Mouse (Mus musculus) stomach, embryonic 16.5 days (tissue): Measurements from ENCODE around the gene Slc36a2. TPM values are rescaled to one million over a fixed set of nuclear protein-coding genes. Genes with fewer than 3 reads are reported as not detected.
A peak's percentile ranks its signal among the peaks of the same experiment; 100 is the strongest.

Experiments used
- ATAC-seq: fragments of 200-750 bp; cut with Nextera tagmentation; 2 replicates; pipeline ENCODE4 v1.8.0; 2017; ENCODE audit warnings: moderate number of reproducible peaks, moderate TSS enrichment; ENCODE audit not compliant: insufficient read depth, low FRiP score
- H3K27ac ChIP-seq: fragments of 300-500 bp; sonication (generic); 2 replicates; pipeline ENCODE4 v1.5.1; 2014; ENCODE audit warnings: low read length
- H3K27me3 ChIP-seq: fragments of 300-500 bp; sonication (generic); 2 replicates; pipeline ENCODE4 v1.6.1; 2014; ENCODE audit warnings: low read length, control low read depth, mixed read lengths; ENCODE audit not compliant: control insufficient read depth, insufficient read depth
- H3K36me3 ChIP-seq: fragments of 300-500 bp; sonication (generic); 2 replicates; pipeline ENCODE4 v1.6.1; 2014; ENCODE audit warnings: low read length; ENCODE audit not compliant: control insufficient read depth, insufficient read depth
- H3K4me1 ChIP-seq: fragments of 300-500 bp; sonication (generic); 2 replicates; pipeline ENCODE4 v1.6.1; 2014; ENCODE audit warnings: low read length, control low read depth, mixed read lengths; ENCODE audit not compliant: control insufficient read depth, insufficient read depth
- H3K4me2 ChIP-seq: fragments of 300-500 bp; sonication (generic); 2 replicates; pipeline ENCODE4 v1.6.1; 2014; ENCODE audit warnings: low read depth, low read length, mixed read lengths
- H3K4me3 ChIP-seq: fragments of 300-500 bp; sonication (generic); replicated peaks from 2 replicates; pipeline ENCODE4 v1.5.1; 2014; ENCODE audit warnings: mild to moderate bottlenecking, low read length
- H3K9ac ChIP-seq: fragments of 300-500 bp; sonication (generic); 2 replicates; pipeline ENCODE4 v1.6.1; 2014; ENCODE audit warnings: low read length
- H3K9me3 ChIP-seq: fragments of 300-500 bp; sonication (generic); replicated peaks from 2 replicates; pipeline ENCODE4 v1.6.1; 2016; ENCODE audit warnings: low read length, control low read depth; ENCODE audit not compliant: control insufficient read depth
- WGBS: fragments of 180-500 bp; shearing (Covaris S2); extraction: QIAGEN DNeasy Blood & Tissue Kit; methylation state at CpG from one replicate; pipeline ENCODE4 v1.1.7; 2014; 5-methylcytosine and 5-hydroxymethylcytosine counted together
- polyA plus RNA-seq: library from polyadenylated mRNA; unstranded; fragments of >200 nt; fragmentation: Nextera tagmentation; extraction: Ambion mirVana; gene quantifications from 2 replicates; pipeline ENCODE4 v1.2.1, GENCODE M21; 2015

Gene Slc36a2
- polyA plus RNA-seq, 1 experiment from 2014 or later, result 2.0 TPM

GRCm38 (mm10) chr11:55170501-55170900 lies 14.4 kb downstream of the Slc36a2 start:
- Histone ChIP-seq H3K4me3 (no peak overlapping the region), H3K36me3 (no peaks in the 10 kb centered on the region), H3K4me1 (no peaks in the 10 kb centered on the region), H3K27me3 (no peaks in the 10 kb centered on the region), H3K9ac (no peak overlapping the region), H3K4me2 (no peak overlapping the region), H3K27ac (no peak overlapping the region), H3K9me3 (no peaks in the 10 kb centered on the region)
- WGBS, result 65% methylated on average over 4 of the region's 4 CpGs
- ATAC-seq, result no peak

- Histone ChIP-seq H3K27ac (no peak overlapping the region), H3K9me3 (no peaks in the 10 kb centered on the region), H3K4me3 (no peak overlapping the region), H3K4me1 (no peaks in the 10 kb centered on the region), H3K27me3 (no peaks in the 10 kb centered on the region), H3K36me3 (no peaks in the 10 kb centered on the region), H3K9ac (no peak overlapping the region), H3K4me2 (no peak overlapping the region)
- ATAC-seq, result no peak
- 73% methylated on average over 6 of the region's 6 CpGs for WGBS
These were observed 16.0 kb downstream of the Slc36a2 start for GRCm38 (mm10) chr11:55168914-55169313.

- WGBS, result 83% methylated on average over 4 of the region's 4 CpGs
- Histone ChIP-seq H3K36me3 (no peaks in the 10 kb centered on the region), H3K27me3 (no peaks in the 10 kb centered on the region), H3K4me3 (no peak overlapping the region), H3K9me3 (no peaks in the 10 kb centered on the region), H3K9ac (no peak overlapping the region), H3K4me1 (no peaks in the 10 kb centered on the region), H3K4me2 (no peak overlapping the region), H3K27ac (no peak overlapping the region)
- ATAC-seq, result no peak
These were observed 16.4 kb downstream of the Slc36a2 start for GRCm38 (mm10) chr11:55168504-55168903.

- Histone ChIP-seq H3K4me3 (no peak overlapping the region), H3K27me3 (no peaks in the 10 kb centered on the region), H3K9ac (no peak overlapping the region), H3K36me3 (no peaks in the 10 kb centered on the region), H3K27ac (no peak overlapping the region), H3K4me1 (no peaks in the 10 kb centered on the region), H3K4me2 (no peak overlapping the region), H3K9me3 (no peaks in the 10 kb centered on the region)
- WGBS, result 88% methylated on average over 7 of the region's 7 CpGs
- ATAC-seq, result no peak
These were observed 19.1 kb downstream of the Slc36a2 start for GRCm38 (mm10) chr11:55165748-55166147.

- no peaks in the 10 kb centered on the region for H3K36me3 ChIP-seq
- no peak overlapping the region for H3K4me2 ChIP-seq
- no peak overlapping the region for H3K27ac ChIP-seq
- no peak overlapping the region for H3K4me3 ChIP-seq
- H3K9ac ChIP-seq, result no peak overlapping the region
- no peaks in the 10 kb centered on the region for H3K9me3 ChIP-seq
- WGBS, result 47% methylated on average over 3 of the region's 3 CpGs
- H3K4me1 ChIP-seq, result no peaks in the 10 kb centered on the region
- no peak for ATAC-seq
- H3K27me3 ChIP-seq, result no peaks in the 10 kb centered on the region
These were observed 20.2 kb downstream of the Slc36a2 start for GRCm38 (mm10) chr11:55164723-55165122.

GRCm38 (mm10) chr11:55162670-55163069 lies 22.2 kb downstream of the Slc36a2 start:
- Histone ChIP-seq H3K4me1 (no peaks in the 10 kb centered on the region), H3K36me3 (no peaks in the 10 kb centered on the region), H3K27ac (no peak overlapping the region), H3K27me3 (no peaks in the 10 kb centered on the region), H3K4me2 (no peak overlapping the region), H3K4me3 (no peak overlapping the region), H3K9ac (no peak overlapping the region), H3K9me3 (no peaks in the 10 kb centered on the region)
- no peak for ATAC-seq
- WGBS, result 48% methylated on average over 9 of the region's 9 CpGs

- Histone ChIP-seq H3K27me3 (no peaks in the 10 kb centered on the region), H3K27ac (no peak overlapping the region), H3K4me1 (no peaks in the 10 kb centered on the region), H3K9me3 (no peaks in the 10 kb centered on the region), H3K4me2 (no peak overlapping the region), H3K4me3 (no peak overlapping the region), H3K36me3 (no peaks in the 10 kb centered on the region), H3K9ac (no peak overlapping the region)
- ATAC-seq, result peak; percentile 47; the same call in 1 of the 2 replicates
- 51% methylated on average over 13 of the region's 13 CpGs for WGBS
These were observed 26.0 kb downstream of the Slc36a2 start for GRCm38 (mm10) chr11:55158785-55159359.

GRCm38 (mm10) chr11:55155070-55155421 lies 29.8 kb downstream of the Slc36a2 start:
- H3K4me3 ChIP-seq, result no peak overlapping the region
- H3K9ac ChIP-seq, result no peak overlapping the region
- no peaks in the 10 kb centered on the region for H3K9me3 ChIP-seq
- no peaks in the 10 kb centered on the region for H3K36me3 ChIP-seq
- ATAC-seq, result no peak
- no peaks in the 10 kb centered on the region for H3K4me1 ChIP-seq
- no peak overlapping the region for H3K4me2 ChIP-seq
- 67% methylated on average over 6 of the region's 6 CpGs for WGBS
- no peak overlapping the region for H3K27ac ChIP-seq
- H3K27me3 ChIP-seq, result no peaks in the 10 kb centered on the region

GRCm38 (mm10) chr11:55154398-55155069 lies 30.3 kb downstream of the Slc36a2 start:
- Histone ChIP-seq H3K4me2 (no peak overlapping the region), H3K9ac (no peak overlapping the region), H3K36me3 (no peaks in the 10 kb centered on the region), H3K4me1 (no peaks in the 10 kb centered on the region), H3K27me3 (no peaks in the 10 kb centered on the region), H3K9me3 (no peaks in the 10 kb centered on the region), H3K4me3 (no peak overlapping the region), H3K27ac (no peak overlapping the region)
- WGBS, result 45% methylated on average over 3 of the region's 3 CpGs
- ATAC-seq, result no peak
